Comparison of ENCODE assay signal across 7 mouse cellular contexts in the genomic region with DNA sequence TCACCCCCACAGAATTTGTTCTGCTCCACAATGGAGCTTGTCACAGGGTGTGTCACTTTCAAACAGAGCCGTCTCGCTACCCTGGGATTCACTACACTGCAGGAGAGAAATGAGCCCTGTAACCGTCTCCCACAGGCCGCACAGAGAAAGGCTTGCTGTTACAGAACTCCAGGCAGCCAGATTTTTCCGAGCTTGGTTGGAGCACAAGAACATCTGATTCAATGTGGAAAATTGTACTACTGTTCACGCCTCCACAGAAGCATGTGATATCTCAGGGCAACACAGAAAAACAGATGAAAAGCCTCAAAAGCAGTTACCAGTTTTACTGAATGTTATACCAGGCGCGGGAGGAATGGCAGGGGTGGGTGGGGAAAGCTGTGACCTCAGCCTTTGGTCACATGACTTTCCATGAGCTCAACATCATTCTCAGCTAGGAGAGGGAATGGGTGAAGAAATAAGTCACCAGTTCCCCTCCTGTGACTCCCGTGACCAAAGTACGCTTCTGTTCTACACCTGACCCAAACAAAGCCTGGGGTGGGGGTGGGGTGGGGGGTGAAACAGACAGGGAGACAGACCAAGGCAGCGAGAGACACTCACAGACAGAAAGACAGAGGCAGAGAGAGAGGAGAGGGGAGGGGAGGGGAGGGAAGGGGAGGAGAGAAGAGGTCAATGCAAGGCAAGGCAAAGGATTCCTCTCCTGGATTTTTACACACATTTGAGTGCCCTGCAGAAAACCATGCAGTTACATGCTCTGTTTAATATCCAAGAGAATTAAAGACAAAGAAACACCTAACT. TPM values are rescaled to one million over a fixed set of nuclear protein-coding genes. Genes with fewer than 3 reads are reported as not detected.
A peak's percentile ranks its signal among the peaks of the same experiment; 100 is the strongest.
DNase-seq lines count a peak whose midpoint lies in the region; ATAC-seq and TF ChIP-seq lines count a peak whose summit lies in the region.

No protein-coding gene starts in this region.

- H3K36me3 ChIP-seq in embryonic facial prominence, embryonic 12.5 days = no peaks in the 10 kb centered on the region
- H3K36me3 ChIP-seq in hindbrain, embryonic 10.5 days = no peaks in the 10 kb centered on the region
- no peaks in the 10 kb centered on the region for H3K36me3 ChIP-seq in lung, embryonic 16.5 days (ENCODE audit: control insufficient read depth, insufficient read depth, low read length)

- 18% methylated on average over 11 of the region's 11 CpGs for WGBS in embryonic facial prominence, embryonic 12.5 days
- 6% methylated on average over 11 of the region's 11 CpGs for WGBS in hindbrain, embryonic 10.5 days
- 32% methylated on average over 11 of the region's 11 CpGs for WGBS in lung, embryonic 16.5 days

- 0 out of 2 replicates have a peak, but pooled peaks have one; percentile 9 for TF ChIP-seq CTCF in layer of hippocampus, adult 2 months (conservative IDR thresholded peaks at IDR 0.05)

- no peaks in the 10 kb centered on the region for H3K9me3 ChIP-seq in embryonic facial prominence, embryonic 12.5 days
- H3K9me3 ChIP-seq in hindbrain, embryonic 10.5 days = no peaks in the 10 kb centered on the region
- no peaks in the 10 kb centered on the region for H3K9me3 ChIP-seq in lung, embryonic 16.5 days (ENCODE audit: control insufficient read depth, low read length)

- peak overlapping the region; percentile 31 for H3K4me2 ChIP-seq in embryonic facial prominence, embryonic 12.5 days (replicated peaks)
- H3K4me2 ChIP-seq in lung, embryonic 16.5 days (ENCODE audit: low read depth, low read length) = 0 out of 2 replicates have a peak overlapping the region, but pooled peaks have one; percentile 3

- no peak overlapping the region for H3K27ac ChIP-seq in embryonic facial prominence, embryonic 12.5 days
- H3K27ac ChIP-seq in hindbrain, embryonic 10.5 days = peak overlapping the region; percentile 89
- peak overlapping the region; percentile 81 for H3K27ac ChIP-seq in layer of hippocampus, adult 2 months
- H3K27ac ChIP-seq in lung, embryonic 16.5 days (ENCODE audit: low read length) = 0 out of 2 replicates have a peak overlapping the region, but pooled peaks have one; percentile 7

- ATAC-seq in embryonic facial prominence, embryonic 12.5 days (ENCODE audit: insufficient number of reproducible peaks, insufficient read depth, low FRiP score, low TSS enrichment) = peak; percentile 75; the same call in 1 of the 2 replicates
- peak; percentile 42; the same call in 1 of the 2 replicates for ATAC-seq in lung, embryonic 16.5 days (ENCODE audit: low read depth)

- peaks cover 8% of the 10 kb centered on the region for H3K4me1 ChIP-seq in embryonic facial prominence, embryonic 12.5 days
- H3K4me1 ChIP-seq in hindbrain, embryonic 10.5 days (replicated peaks) = peaks cover 43% of the 10 kb centered on the region
- H3K4me1 ChIP-seq in lung, embryonic 16.5 days (replicated peaks; ENCODE audit: control insufficient read depth, insufficient read depth, low read length) = peaks cover 10% of the 10 kb centered on the region

- DNase-seq in Muller cell, postnatal 12 days (ENCODE audit: inconsistent ontology term) = peak; percentile 75
- peak; percentile 69 for DNase-seq in hindbrain, embryonic 10.5 days (ENCODE audit: low spot score)
- peak; percentile 75 to 86 for DNase-seq in layer of hippocampus, adult 2 months (ENCODE audit: low spot score in 2 of 2)
- DNase-seq in right cerebral cortex, postnatal 4 days = peak; percentile 35
- DNase-seq in urinary bladder, postnatal 25 days (ENCODE audit: low spot score) = no peak

- H3K9ac ChIP-seq in embryonic facial prominence, embryonic 12.5 days = no peak overlapping the region
- peak overlapping the region; percentile 42; the same call in 1 of the 2 replicates for H3K9ac ChIP-seq in lung, embryonic 16.5 days (ENCODE audit: low read length)

- no peaks in the 10 kb centered on the region for H3K27me3 ChIP-seq in embryonic facial prominence, embryonic 12.5 days
- H3K27me3 ChIP-seq in hindbrain, embryonic 10.5 days (ENCODE audit: insufficient read depth, poor library complexity, severe bottlenecking) = no peaks in the 10 kb centered on the region
- no peaks in the 10 kb centered on the region for H3K27me3 ChIP-seq in lung, embryonic 16.5 days (ENCODE audit: control insufficient read depth, insufficient read depth, low read depth, low read length)

- no peak overlapping the region for H3K4me3 ChIP-seq in embryonic facial prominence, embryonic 12.5 days
- H3K4me3 ChIP-seq in hindbrain, embryonic 10.5 days = peak overlapping the region; percentile 44
- H3K4me3 ChIP-seq in layer of hippocampus, adult 2 months = peak overlapping the region; percentile 28; the same call in 1 of the 2 replicates
- no peak overlapping the region; the same call in 1 of the 2 replicates for H3K4me3 ChIP-seq in lung, embryonic 16.5 days (ENCODE audit: low read length)

RNA-seq across cellular contexts. Expression of gene Aig1, which starts 7.5 kb away (rescaled TPM):
- polyA plus RNA-seq in embryonic facial prominence, embryonic 12.5 days (2016; fragmentation: Nextera tagmentation; extraction: Ambion mirVana) = 28.4 and 29.1 TPM in 2 replicates
- 32.5 and 38.6 TPM in 2 replicates for polyA plus RNA-seq in hindbrain, embryonic 10.5 days (2016; fragmentation: Nextera tagmentation; extraction: Ambion mirVana)
- 10 to 100 TPM; 57.3 to 61.1 TPM for total RNA-seq in layer of hippocampus, adult 2 months (2021)
- 45.4 and 52.9 TPM in 2 replicates for polyA plus RNA-seq in lung, embryonic 16.5 days (2015; fragmentation: Nextera tagmentation; extraction: Ambion mirVana)

Comparison
In these comparisons a context has a peak if more than half of its experiments do, and no peak if none do; other contexts are left out.
1. H3K4me3 ChIP-seq: peak in hindbrain, embryonic 10.5 days (single experiment) and layer of hippocampus, adult 2 months (single experiment); none in embryonic facial prominence, embryonic 12.5 days (single experiment) and lung, embryonic 16.5 days (single experiment).